Mouse (Mus musculus) frontal cortex, postnatal 14 days (tissue): ENCODE data around the gene Oxct1.

Source experiments
- DNase-seq, 2 experiments: peaks; one replicate each; pipeline ENCODE4 v3.0.0; 2022; ENCODE audit warnings: low spot score in 2 of 2

The Oxct1 gene

GRCm38 (mm10) chr15:4028411-4028700 is 2.2 kb downstream of the Oxct1 start:
- no peak for DNase-seq

GRCm38 (mm10) chr15:4028960-4029359 is 2.8 kb downstream of the Oxct1 start:
- no peak for DNase-seq

- DNase-seq = no peak
Measured at GRCm38 (mm10) chr15:4033168-4034004, 7.2 kb downstream of the Oxct1 start.

GRCm38 (mm10) chr15:4042423-4042822 is 16.2 kb downstream of the Oxct1 start:
- no peak for DNase-seq

GRCm38 (mm10) chr15:4043032-4043471 is 16.9 kb downstream of the Oxct1 start:
- DNase-seq = no peak

GRCm38 (mm10) chr15:4056627-4057026 is 30.4 kb downstream of the Oxct1 start:
- DNase-seq = no peak

- no peak for DNase-seq
Measured at GRCm38 (mm10) chr15:4063574-4063973, 37.4 kb downstream of the Oxct1 start.

GRCm38 (mm10) chr15:4064013-4064412 is 37.8 kb downstream of the Oxct1 start:
- no peak for DNase-seq

- no peak for DNase-seq
Measured at GRCm38 (mm10) chr15:4064694-4065093, 38.5 kb downstream of the Oxct1 start.

- DNase-seq = no peak
Measured at GRCm38 (mm10) chr15:4067273-4067990, 41.2 kb downstream of the Oxct1 start.

- no peak for DNase-seq
Measured at GRCm38 (mm10) chr15:4077978-4078377, 51.8 kb downstream of the Oxct1 start.

- DNase-seq = no peak
Measured at GRCm38 (mm10) chr15:4078785-4079184, 52.6 kb downstream of the Oxct1 start.

- no peak for DNase-seq
Measured at GRCm38 (mm10) chr15:4079425-4080189, 53.4 kb downstream of the Oxct1 start.

- DNase-seq = no peak
Measured at GRCm38 (mm10) chr15:4085600-4086384, 59.6 kb downstream of the Oxct1 start.

- DNase-seq = no peak
Measured at GRCm38 (mm10) chr15:4087446-4087845, 61.3 kb downstream of the Oxct1 start.

GRCm38 (mm10) chr15:4087914-4088313 is 61.7 kb downstream of the Oxct1 start:
- no peak for DNase-seq

GRCm38 (mm10) chr15:4090601-4091000 is 64.4 kb downstream of the Oxct1 start:
- DNase-seq = no peak

- DNase-seq = no peak
Measured at GRCm38 (mm10) chr15:4092586-4092985, 66.4 kb downstream of the Oxct1 start.

- DNase-seq = no peak
Measured at GRCm38 (mm10) chr15:4100341-4100921, 74.2 kb downstream of the Oxct1 start.

- DNase-seq = no peak
Measured at GRCm38 (mm10) chr15:4101025-4101424, 74.8 kb downstream of the Oxct1 start.

GRCm38 (mm10) chr15:4104319-4104718 is 78.1 kb downstream of the Oxct1 start:
- DNase-seq = no peak
